Mouse (Mus musculus) stomach, embryonic 15.5 days (tissue): ENCODE measurements around the gene Gm16253. TPM values are rescaled to one million over a fixed set of nuclear protein-coding genes. Genes with fewer than 3 reads are reported as not detected.

ENCODE experiments used
- ATAC-seq: fragments of 200-750 bp; cut with Nextera tagmentation; 2 replicates; pipeline ENCODE4 v1.8.0; 2017; ENCODE audit warnings: low read depth, moderate number of reproducible peaks, moderate TSS enrichment; ENCODE audit not compliant: insufficient read depth, low FRiP score
- H3K27ac ChIP-seq: fragments of 300-500 bp; sonication (generic); 2 replicates; pipeline ENCODE4 v1.5.1; 2015; ENCODE audit warnings: mild to moderate bottlenecking, inconsistent platforms
- H3K27me3 ChIP-seq: fragments of 300-500 bp; sonication (generic); replicated peaks from 2 replicates; pipeline ENCODE4 v1.6.1; 2015; ENCODE audit warnings: inconsistent platforms
- H3K36me3 ChIP-seq: fragments of 300-500 bp; sonication (generic); 2 replicates; pipeline ENCODE4 v1.6.1; 2015; ENCODE audit warnings: inconsistent platforms
- H3K4me1 ChIP-seq: fragments of 300-500 bp; sonication (generic); 2 replicates; pipeline ENCODE4 v1.6.1; 2015; ENCODE audit warnings: inconsistent platforms
- H3K4me2 ChIP-seq: fragments of 300-500 bp; sonication (generic); 2 replicates; pipeline ENCODE4 v1.6.1; 2015; ENCODE audit warnings: mild to moderate bottlenecking, inconsistent platforms
- H3K4me3 ChIP-seq: fragments of 300-500 bp; sonication (generic); replicated peaks from 2 replicates; pipeline ENCODE4 v1.5.1; 2015; ENCODE audit warnings: inconsistent platforms
- H3K9ac ChIP-seq: fragments of 300-500 bp; sonication (generic); 2 replicates; pipeline ENCODE4 v1.6.1; 2015; ENCODE audit warnings: inconsistent platforms
- H3K9me3 ChIP-seq: fragments of 300-500 bp; sonication (generic); 2 replicates; pipeline ENCODE4 v1.6.1; 2016; ENCODE audit warnings: inconsistent platforms
- WGBS: fragments of 180-500 bp; shearing (Covaris S2); methylation state at CpG from one replicate; pipeline ENCODE4 v1.1.7; 2015; 5-methylcytosine and 5-hydroxymethylcytosine counted together
- polyA plus RNA-seq: library from polyadenylated mRNA; unstranded; fragments of >200 nt; fragmentation: Nextera tagmentation; extraction: Ambion mirVana; gene quantifications from 2 replicates; pipeline ENCODE4 v1.2.1, GENCODE M21; 2015

Gm16253 gene
- polyA plus RNA-seq, 1 experiment from 2014 or later: 1.8 TPM

DNA sequence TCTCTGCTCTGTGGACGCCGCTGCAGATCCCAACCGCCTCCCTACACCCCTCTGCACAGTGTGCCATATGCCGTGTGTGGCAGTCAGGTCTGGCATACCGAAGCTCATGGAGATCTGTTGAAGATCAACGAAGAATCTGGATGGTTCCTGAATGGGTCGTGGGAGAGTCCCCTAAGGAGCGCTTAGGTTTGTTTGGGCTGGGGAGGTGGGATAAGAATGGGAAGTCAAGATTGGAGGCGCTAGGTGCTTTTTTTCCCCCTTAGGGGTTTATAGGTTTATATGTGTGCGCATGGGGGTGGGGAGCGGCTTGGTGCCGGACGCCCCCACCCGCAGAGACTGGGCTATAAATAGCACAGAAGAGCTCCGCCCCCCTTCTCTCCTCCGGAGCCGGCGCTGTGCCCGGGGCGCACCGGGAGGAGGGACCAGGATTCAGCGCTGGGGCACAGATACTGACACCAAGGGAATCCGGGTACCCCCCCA is 19.5 kb downstream of the Gm16253 start, which contains the start of gene Ankrd34a:
Gene Ankrd34a, plus strand, starts transcription at position 409 of the 480 bp plus-strand sequence.
- H3K4me1 ChIP-seq: peaks cover 33% of the 10 kb centered on the region
- no peaks in the 10 kb centered on the region for H3K36me3 ChIP-seq
- under 1% methylated on average over 22 of the region's 23 CpGs for WGBS
- no peak for ATAC-seq
- H3K4me3 ChIP-seq: peak within 1 kb of the TSS; percentile 46
- peak within 1 kb of the TSS; percentile 94 for H3K4me2 ChIP-seq
- H3K9me3 ChIP-seq: no peaks in the 10 kb centered on the region
- H3K27me3 ChIP-seq: peaks cover 10% of the 10 kb centered on the region; the same call in 1 of the 2 replicates
- peak within 1 kb of the TSS; percentile 39; the same call in 1 of the 2 replicates for H3K9ac ChIP-seq
- peak within 1 kb of the TSS; percentile 79 for H3K27ac ChIP-seq

DNA sequence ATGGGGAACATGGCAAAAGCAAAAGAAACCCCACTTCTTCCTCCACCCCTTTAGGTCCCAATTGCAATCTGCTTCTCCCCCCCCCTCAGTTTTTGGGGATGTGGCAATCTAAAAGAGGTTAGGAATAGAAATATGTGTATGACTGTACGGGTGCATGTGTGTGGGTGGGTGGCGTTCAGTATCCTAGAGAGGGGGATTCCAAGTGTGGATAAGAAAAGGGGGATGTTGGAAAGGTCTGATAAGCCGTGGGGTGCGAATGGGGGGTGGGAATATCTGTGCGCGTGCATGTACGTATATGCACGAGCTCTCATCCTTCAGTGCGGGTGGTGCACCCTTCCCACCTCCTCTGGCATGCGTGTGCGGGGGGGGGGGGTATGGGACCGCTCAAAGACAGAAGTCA is 20.1 kb downstream of the Gm16253 start:
- Histone ChIP-seq H3K9me3 (no peaks in the 10 kb centered on the region), H3K9ac (peak overlapping the region; percentile 39; the same call in 1 of the 2 replicates), H3K4me1 (peaks cover 33% of the 10 kb centered on the region), H3K36me3 (no peaks in the 10 kb centered on the region), H3K27ac (no peak overlapping the region), H3K4me2 (peak overlapping the region; percentile 94), H3K4me3 (peak overlapping the region; percentile 46), H3K27me3 (peaks cover 10% of the 10 kb centered on the region; the same call in 1 of the 2 replicates)
- WGBS: under 1% methylated on average over 10 of the region's 12 CpGs
- no peak for ATAC-seq

DNA sequence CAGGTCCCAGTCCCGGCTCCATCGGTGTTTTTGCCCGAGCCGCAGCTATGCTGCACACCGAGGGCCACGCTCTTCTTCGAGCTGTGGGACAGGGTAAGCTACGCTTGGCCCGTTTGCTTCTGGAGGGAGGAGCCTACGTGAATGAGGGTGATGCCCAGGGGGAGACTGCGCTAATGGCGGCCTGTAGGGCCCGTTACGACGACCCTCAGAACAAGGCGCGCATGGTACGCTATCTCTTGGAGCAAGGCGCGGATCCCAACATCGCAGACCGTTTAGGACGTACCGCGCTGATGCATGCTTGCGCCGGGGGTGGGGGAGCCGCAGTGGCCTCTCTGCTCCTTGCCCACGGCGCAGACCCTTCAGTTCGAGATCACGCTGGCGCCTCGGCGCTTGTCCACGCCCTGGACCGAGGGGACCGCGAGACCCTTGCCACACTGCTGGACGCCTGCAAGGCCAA is 20.7 kb downstream of the Gm16253 start:
- Histone ChIP-seq H3K4me1 (peaks cover 33% of the 10 kb centered on the region), H3K9ac (peak overlapping the region; percentile 39; the same call in 1 of the 2 replicates), H3K27ac (peak overlapping the region; percentile 79), H3K4me2 (peak overlapping the region; percentile 94), H3K27me3 (peaks cover 10% of the 10 kb centered on the region; the same call in 1 of the 2 replicates), H3K9me3 (no peaks in the 10 kb centered on the region), H3K4me3 (peak overlapping the region; percentile 46), H3K36me3 (no peaks in the 10 kb centered on the region)
- ATAC-seq: no peak
- WGBS: under 1% methylated on average over 40 of the region's 40 CpGs

DNA sequence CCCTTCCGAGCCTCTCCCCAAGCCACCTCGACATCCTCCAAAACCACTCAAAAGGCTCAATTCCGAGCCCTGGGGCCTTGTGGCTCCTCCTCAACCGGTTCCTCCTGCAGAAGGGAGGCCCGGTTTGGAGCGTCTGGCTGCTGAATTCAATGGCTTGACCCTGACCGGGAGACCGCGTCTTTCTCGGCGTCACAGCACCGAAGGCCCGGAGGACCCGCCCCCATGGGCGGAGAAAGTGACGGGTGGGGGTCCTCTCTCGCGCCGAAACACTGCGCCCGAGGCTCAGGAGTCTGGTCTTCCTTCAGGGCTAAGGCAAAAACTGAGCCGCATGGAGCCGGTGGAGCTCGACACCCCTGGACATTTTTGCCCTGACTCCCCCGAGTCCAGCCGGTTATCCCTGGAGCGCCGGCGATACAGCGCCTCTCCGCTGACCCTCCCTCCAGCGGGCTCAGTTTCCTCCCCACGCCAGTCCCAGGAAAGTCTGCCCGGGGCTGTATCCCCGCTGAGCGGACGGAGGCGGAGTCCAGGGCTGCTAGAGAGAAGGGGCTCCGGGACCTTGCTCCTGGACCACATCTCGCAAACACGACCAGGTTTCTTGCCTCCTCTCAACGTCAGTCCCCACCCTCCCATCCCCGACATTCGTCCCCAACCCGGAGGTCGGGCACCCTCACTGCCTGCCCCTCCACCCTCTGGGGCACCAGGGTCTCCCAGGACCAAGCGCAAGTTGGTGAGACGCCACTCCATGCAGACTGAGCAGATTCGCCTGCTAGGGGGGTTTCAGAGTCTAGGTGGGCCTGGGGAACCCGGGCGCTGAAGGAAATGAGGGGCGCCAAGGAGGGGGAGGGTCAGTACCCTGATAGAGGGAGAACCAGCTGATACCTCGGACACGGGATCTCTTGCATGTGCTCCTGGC is 21.6 kb downstream of the Gm16253 start:
- H3K27me3 ChIP-seq: peaks cover 10% of the 10 kb centered on the region; the same call in 1 of the 2 replicates
- no peaks in the 10 kb centered on the region for H3K9me3 ChIP-seq
- no peak for ATAC-seq
- H3K27ac ChIP-seq: peak overlapping the region; percentile 79
- H3K9ac ChIP-seq: peak overlapping the region; percentile 39; the same call in 1 of the 2 replicates
- peak overlapping the region; percentile 46 for H3K4me3 ChIP-seq
- no peaks in the 10 kb centered on the region for H3K36me3 ChIP-seq
- peaks cover 33% of the 10 kb centered on the region for H3K4me1 ChIP-seq
- H3K4me2 ChIP-seq: peak overlapping the region; percentile 94
- 3% methylated on average over 53 of the region's 54 CpGs for WGBS

DNA sequence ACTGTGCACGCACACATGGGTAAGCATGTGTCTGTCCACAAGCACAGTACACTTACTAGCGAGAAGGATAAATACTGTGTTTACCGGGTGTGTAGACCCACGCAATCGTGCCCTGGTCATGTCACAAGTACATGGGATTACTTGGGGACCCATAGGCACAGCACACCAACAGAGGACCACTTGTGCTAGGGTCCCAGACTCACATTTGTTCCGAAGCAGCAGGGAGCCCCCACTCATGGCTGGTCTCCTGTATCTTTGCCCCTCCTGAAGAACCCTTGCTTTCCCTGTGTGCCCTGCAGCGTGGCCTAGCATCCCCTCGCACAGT is 22.2 kb downstream of the Gm16253 start:
- H3K4me2 ChIP-seq: peak overlapping the region; percentile 94
- no peak overlapping the region for H3K27ac ChIP-seq
- no peaks in the 10 kb centered on the region for H3K36me3 ChIP-seq
- H3K27me3 ChIP-seq: peaks cover 10% of the 10 kb centered on the region; the same call in 1 of the 2 replicates
- H3K9me3 ChIP-seq: no peaks in the 10 kb centered on the region
- no peak overlapping the region for H3K9ac ChIP-seq
- peaks cover 33% of the 10 kb centered on the region for H3K4me1 ChIP-seq
- 56% methylated on average over 8 of the region's 8 CpGs for WGBS
- H3K4me3 ChIP-seq: no peak overlapping the region; the same call in 1 of the 2 replicates
- no peak for ATAC-seq

DNA sequence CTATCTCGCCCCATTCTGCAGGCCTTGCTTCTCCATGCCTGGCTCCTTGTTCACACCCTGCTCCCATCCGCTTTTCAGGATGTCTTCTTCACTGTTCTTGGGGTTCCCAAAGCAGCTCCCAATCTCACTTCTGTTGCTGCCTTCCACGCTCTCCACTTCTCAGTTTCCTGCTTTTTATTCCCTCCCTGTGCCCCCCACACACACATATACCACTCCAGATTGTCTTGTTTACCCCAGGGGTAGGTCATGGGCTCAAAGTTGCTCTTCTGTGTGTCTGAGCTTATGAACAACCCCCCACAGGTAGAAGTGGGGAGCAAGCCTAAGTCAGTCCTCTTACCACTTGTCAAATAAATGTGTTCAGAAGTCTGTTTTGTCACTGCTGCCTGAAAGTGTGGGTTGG is 22.6 kb downstream of the Gm16253 start:
- no peaks in the 10 kb centered on the region for H3K9me3 ChIP-seq
- no peak overlapping the region for H3K4me3 ChIP-seq
- peaks cover 33% of the 10 kb centered on the region for H3K4me1 ChIP-seq
- H3K27me3 ChIP-seq: peaks cover 10% of the 10 kb centered on the region; the same call in 1 of the 2 replicates
- no peak for ATAC-seq
- H3K4me2 ChIP-seq: no peak overlapping the region; the same call in 1 of the 2 replicates
- WGBS: 77% methylated on average over 3 of the region's 3 CpGs
- no peak overlapping the region for H3K9ac ChIP-seq
- H3K36me3 ChIP-seq: no peaks in the 10 kb centered on the region
- no peak overlapping the region for H3K27ac ChIP-seq

DNA sequence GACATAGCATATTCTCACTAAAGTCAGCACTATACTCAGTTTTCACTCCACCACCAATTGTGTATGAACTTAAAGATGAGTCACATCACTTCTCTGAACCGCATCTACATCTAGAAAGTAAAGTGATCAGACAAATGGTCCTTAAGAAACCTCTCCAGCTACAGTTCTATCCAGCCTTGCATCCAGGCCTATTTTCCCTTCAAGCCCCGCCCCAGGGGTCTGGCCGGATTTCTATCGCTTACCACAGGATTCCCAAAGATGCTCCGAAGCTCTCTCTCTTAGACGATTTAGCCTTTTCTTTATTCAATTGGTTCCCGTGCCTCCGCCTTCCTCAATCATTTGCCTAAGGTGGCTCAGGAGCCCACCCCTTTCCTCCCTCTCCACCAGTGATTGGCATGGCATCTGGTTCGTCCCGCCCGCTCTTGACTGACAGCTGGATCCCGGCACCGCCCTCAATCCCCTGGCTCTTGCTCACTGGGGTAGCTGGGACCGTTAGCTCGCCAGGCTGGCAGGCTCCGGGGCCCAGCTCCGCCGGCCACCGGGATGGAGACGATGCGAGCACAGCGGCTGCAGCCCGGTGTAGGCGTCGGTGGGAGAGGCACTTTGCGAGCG is 24.0 kb downstream of the Gm16253 start, which contains the start of gene Lix1l:
Gene Lix1l, plus strand, starts transcription at position 511 of the 612 bp plus-strand sequence.
- under 1% methylated on average over 27 of the region's 27 CpGs for WGBS
- H3K4me1 ChIP-seq: peaks cover 30% of the 10 kb centered on the region
- H3K9ac ChIP-seq: peak within 1 kb of the TSS; percentile 59
- H3K36me3 ChIP-seq: no peaks in the 10 kb centered on the region
- H3K4me3 ChIP-seq: peak within 1 kb of the TSS; percentile 67
- peak within 1 kb of the TSS; percentile 96 for H3K27ac ChIP-seq
- H3K9me3 ChIP-seq: no peaks in the 10 kb centered on the region
- 0 out of 2 replicates have a peak, but pooled peaks cover 10% of the 10 kb centered on the region for H3K27me3 ChIP-seq
- peak; percentile 89 for ATAC-seq
- H3K4me2 ChIP-seq: peak within 1 kb of the TSS; percentile 73

DNA sequence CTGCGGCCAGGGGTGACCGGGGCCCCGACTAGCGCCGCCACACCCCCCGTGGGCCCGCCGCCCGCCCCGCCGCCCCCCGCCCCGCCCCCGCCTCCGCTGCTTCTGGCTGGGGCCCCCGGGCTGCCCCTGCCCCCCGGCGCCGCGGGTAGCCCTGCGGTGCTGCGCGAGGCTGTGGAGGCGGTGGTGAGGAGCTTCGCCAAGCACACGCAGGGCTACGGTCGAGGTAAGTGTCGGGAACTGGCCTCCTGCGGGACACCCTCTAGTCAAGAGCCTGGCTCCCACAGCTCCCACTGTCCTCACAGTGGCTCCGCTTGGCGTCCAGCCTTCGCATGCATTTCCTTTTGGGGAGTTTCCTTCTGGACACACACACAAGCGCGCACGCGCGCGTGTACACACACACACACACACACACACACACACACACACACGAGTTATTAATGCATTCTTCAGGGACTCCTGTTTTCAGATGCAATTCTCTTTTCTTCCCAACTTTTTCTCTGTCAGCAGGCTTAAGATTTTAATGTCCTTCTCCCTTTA is 24.5 kb downstream of the Gm16253 start:
- H3K9me3 ChIP-seq: no peaks in the 10 kb centered on the region
- H3K27ac ChIP-seq: peak overlapping the region; percentile 96
- peaks cover 24% of the 10 kb centered on the region for H3K4me1 ChIP-seq
- peak; percentile 51; the same call in 1 of the 2 replicates for ATAC-seq
- 0 out of 2 replicates have a peak, but pooled peaks cover 10% of the 10 kb centered on the region for H3K27me3 ChIP-seq
- under 1% methylated on average over 26 of the region's 40 CpGs for WGBS
- H3K9ac ChIP-seq: peak overlapping the region; percentile 59
- H3K4me3 ChIP-seq: peak overlapping the region; percentile 67
- no peaks in the 10 kb centered on the region for H3K36me3 ChIP-seq
- peak overlapping the region; percentile 73 for H3K4me2 ChIP-seq

DNA sequence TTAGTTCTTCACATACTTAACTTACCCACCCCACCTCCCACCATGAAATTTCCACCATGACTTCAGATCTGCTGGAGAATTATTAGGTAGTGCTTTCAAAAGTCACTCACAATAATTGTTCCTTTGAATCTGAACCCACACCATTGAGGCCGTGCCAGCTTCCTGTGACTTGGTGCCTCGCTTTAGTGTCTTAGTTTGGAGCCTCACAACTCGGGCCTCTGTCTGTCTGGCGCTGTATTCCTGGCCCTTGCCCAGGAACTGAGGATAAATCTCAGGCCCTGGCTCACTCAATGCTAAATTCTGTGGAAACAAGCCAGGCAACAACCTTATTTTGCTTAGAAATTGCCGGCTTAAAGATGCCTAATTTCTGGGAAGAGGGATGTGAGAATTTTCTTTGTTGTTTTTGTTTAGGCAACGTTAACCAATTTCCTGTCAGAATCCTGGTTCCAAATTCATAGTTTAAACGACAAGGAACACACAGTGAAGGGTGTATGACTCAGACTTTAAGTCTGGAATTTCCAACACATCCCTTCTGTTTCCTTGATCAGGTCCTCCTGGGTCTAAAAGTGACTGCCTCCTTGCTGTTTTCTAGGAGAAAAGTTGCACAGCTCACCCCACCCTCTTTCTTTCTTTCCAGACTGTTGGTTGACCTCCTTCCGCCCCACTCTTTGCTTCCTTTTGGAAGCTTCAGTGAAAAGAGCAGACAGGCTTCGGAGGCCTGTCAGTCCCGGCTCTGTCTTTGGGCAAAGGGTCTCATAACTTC is 25.3 kb downstream of the Gm16253 start:
- 24% methylated on average over 10 of the region's 10 CpGs for WGBS
- Histone ChIP-seq H3K27me3 (0 out of 2 replicates have a peak, but pooled peaks cover 10% of the 10 kb centered on the region), H3K4me2 (peak overlapping the region; percentile 73), H3K9me3 (no peaks in the 10 kb centered on the region), H3K4me1 (peaks cover 16% of the 10 kb centered on the region), H3K4me3 (peak overlapping the region; percentile 67), H3K27ac (peak overlapping the region; percentile 96), H3K36me3 (no peaks in the 10 kb centered on the region), H3K9ac (peak overlapping the region; percentile 2; the same call in 1 of the 2 replicates)
- no peak for ATAC-seq

DNA sequence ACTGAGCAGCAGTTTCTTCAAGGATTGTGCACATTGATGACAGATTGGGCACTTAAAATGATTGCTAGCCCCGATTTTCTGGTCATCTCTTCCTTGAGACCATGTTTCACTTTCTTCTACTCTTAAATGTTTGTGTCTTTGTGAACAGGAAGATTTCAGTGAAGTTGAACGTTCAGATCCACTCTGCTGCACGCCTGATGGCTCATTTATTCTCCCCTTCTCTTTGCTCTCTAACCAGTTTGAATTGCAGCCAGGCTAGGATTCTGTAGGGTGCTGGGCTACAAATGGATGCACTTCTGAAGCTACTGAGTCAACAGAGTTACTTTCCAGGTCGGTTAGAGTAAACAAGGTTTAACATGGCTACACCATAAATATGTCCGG is 25.9 kb downstream of the Gm16253 start:
- Histone ChIP-seq H3K4me1 (peaks cover 11% of the 10 kb centered on the region), H3K9me3 (no peaks in the 10 kb centered on the region), H3K4me2 (peak overlapping the region; percentile 73)

More for the DNA sequence above, 25.9 kb downstream of the Gm16253 start:
- peak overlapping the region; percentile 96 for H3K27ac ChIP-seq
- H3K9ac ChIP-seq: 0 out of 2 replicates have a peak overlapping the region, but pooled peaks have one; percentile 2
- H3K27me3 ChIP-seq: 0 out of 2 replicates have a peak, but pooled peaks cover 6% of the 10 kb centered on the region
- no peak for ATAC-seq
- WGBS: 28% methylated on average over 5 of the region's 5 CpGs
- H3K36me3 ChIP-seq: no peaks in the 10 kb centered on the region
- peak overlapping the region; percentile 67 for H3K4me3 ChIP-seq
